Mouse (Mus musculus): ENCODE measurements around the gene Baiap2l1. TPM values are rescaled to one million over a fixed set of nuclear protein-coding genes. Genes with fewer than 3 reads are reported as not detected.
"Not testable (repeated sequence)": the region's sequence is repeated elsewhere in the genome, so short reads cannot be mapped to it uniquely, and the experiment has no call there.

The Baiap2l1 gene
- polyA plus RNA-seq, 1 experiment from 2014 or later: 1.2 TPM

GRCm38 (mm10) chr5:144379431-144379830 is 21.5 kb upstream of the Baiap2l1 start:
- H3K9me3 ChIP-seq (ENCODE audit: control insufficient read depth, low read length): no peaks in the 10 kb centered on the region
- 86% methylated on average over 4 of the region's 4 CpGs for WGBS
- no peak overlapping the region for H3K4me2 ChIP-seq (ENCODE audit: low read depth, low read length)
- H3K36me3 ChIP-seq (ENCODE audit: control insufficient read depth, insufficient read depth, low read length): no peaks in the 10 kb centered on the region
- no peaks in the 10 kb centered on the region for H3K4me1 ChIP-seq (ENCODE audit: control insufficient read depth, insufficient read depth, low read length)
- H3K27ac ChIP-seq (ENCODE audit: low read depth, low read length): no peak overlapping the region
- ATAC-seq (ENCODE audit: low read depth): no peak
- H3K4me3 ChIP-seq (ENCODE audit: low read depth, low read length): no peak overlapping the region
- no peak overlapping the region for H3K9ac ChIP-seq (replicated peaks; ENCODE audit: low read depth, low read length)
- no peaks in the 10 kb centered on the region for H3K27me3 ChIP-seq (ENCODE audit: control insufficient read depth, insufficient read depth, low read length)

- Histone ChIP-seq H3K27ac (ENCODE audit: low read depth, low read length) (no peak overlapping the region), H3K9ac (replicated peaks; ENCODE audit: low read depth, low read length) (no peak overlapping the region), H3K36me3 (ENCODE audit: control insufficient read depth, insufficient read depth, low read length) (no peaks in the 10 kb centered on the region), H3K9me3 (ENCODE audit: control insufficient read depth, low read length) (no peaks in the 10 kb centered on the region), H3K4me1 (ENCODE audit: control insufficient read depth, insufficient read depth, low read length) (no peaks in the 10 kb centered on the region), H3K27me3 (ENCODE audit: control insufficient read depth, insufficient read depth, low read length) (no peaks in the 10 kb centered on the region), H3K4me3 (ENCODE audit: low read depth, low read length) (no peak overlapping the region), H3K4me2 (ENCODE audit: low read depth, low read length) (no peak overlapping the region)
- ATAC-seq (ENCODE audit: low read depth): no peak
- WGBS: 87% methylated on average over 2 of the region's 2 CpGs
Measured at GRCm38 (mm10) chr5:144372885-144373284, 15.0 kb upstream of the Baiap2l1 start.

GRCm38 (mm10) chr5:144372177-144372576 is 14.3 kb upstream of the Baiap2l1 start:
- 76% methylated on average over 2 of the region's 2 CpGs for WGBS
- Histone ChIP-seq H3K4me3 (ENCODE audit: low read depth, low read length) (no peak overlapping the region), H3K36me3 (ENCODE audit: control insufficient read depth, insufficient read depth, low read length) (no peaks in the 10 kb centered on the region), H3K9ac (replicated peaks; ENCODE audit: low read depth, low read length) (no peak overlapping the region), H3K4me1 (ENCODE audit: control insufficient read depth, insufficient read depth, low read length) (no peaks in the 10 kb centered on the region), H3K27ac (ENCODE audit: low read depth, low read length) (no peak overlapping the region), H3K9me3 (ENCODE audit: control insufficient read depth, low read length) (no peaks in the 10 kb centered on the region), H3K4me2 (ENCODE audit: low read depth, low read length) (no peak overlapping the region), H3K27me3 (ENCODE audit: control insufficient read depth, insufficient read depth, low read length) (no peaks in the 10 kb centered on the region)
- ATAC-seq (ENCODE audit: low read depth): no peak

- Histone ChIP-seq H3K9me3 (ENCODE audit: control insufficient read depth, low read length) (no peaks in the 10 kb centered on the region), H3K27me3 (ENCODE audit: control insufficient read depth, insufficient read depth, low read length) (no peaks in the 10 kb centered on the region), H3K4me1 (ENCODE audit: control insufficient read depth, insufficient read depth, low read length) (no peaks in the 10 kb centered on the region), H3K4me3 (ENCODE audit: low read depth, low read length) (no peak overlapping the region), H3K36me3 (ENCODE audit: control insufficient read depth, insufficient read depth, low read length) (no peaks in the 10 kb centered on the region), H3K9ac (replicated peaks; ENCODE audit: low read depth, low read length) (no peak overlapping the region), H3K27ac (ENCODE audit: low read depth, low read length) (no peak overlapping the region), H3K4me2 (ENCODE audit: low read depth, low read length) (no peak overlapping the region)
- 4% methylated on average over 6 of the region's 6 CpGs for WGBS
- ATAC-seq (ENCODE audit: low read depth): no peak
Measured at GRCm38 (mm10) chr5:144370986-144371385, 13.1 kb upstream of the Baiap2l1 start.

- 86% methylated on average over 9 of the region's 9 CpGs for WGBS
- H3K4me1 ChIP-seq (ENCODE audit: control insufficient read depth, insufficient read depth, low read length): no peaks in the 10 kb centered on the region
- no peak overlapping the region for H3K4me3 ChIP-seq (ENCODE audit: low read depth, low read length)
- no peaks in the 10 kb centered on the region for H3K9me3 ChIP-seq (ENCODE audit: control insufficient read depth, low read length)
- no peak overlapping the region for H3K27ac ChIP-seq (ENCODE audit: low read depth, low read length)
- H3K4me2 ChIP-seq (ENCODE audit: low read depth, low read length): no peak overlapping the region
- H3K9ac ChIP-seq (replicated peaks; ENCODE audit: low read depth, low read length): no peak overlapping the region
- no peak for ATAC-seq (ENCODE audit: low read depth)
- H3K27me3 ChIP-seq (ENCODE audit: control insufficient read depth, insufficient read depth, low read length): no peaks in the 10 kb centered on the region
- no peaks in the 10 kb centered on the region for H3K36me3 ChIP-seq (ENCODE audit: control insufficient read depth, insufficient read depth, low read length)
Measured at GRCm38 (mm10) chr5:144368661-144369205, 10.8 kb upstream of the Baiap2l1 start.

- not testable (repeated sequence) for H3K4me3 ChIP-seq (ENCODE audit: low read depth, low read length)
- WGBS: 86% methylated on average over 6 of the region's 6 CpGs
Measured at GRCm38 (mm10) chr5:144366551-144366950, 8.6 kb upstream of the Baiap2l1 start.

GRCm38 (mm10) chr5:144364680-144365357 is 6.9 kb upstream of the Baiap2l1 start:
- no peaks in the 10 kb centered on the region for H3K4me1 ChIP-seq (ENCODE audit: control insufficient read depth, insufficient read depth, low read length)
- 92% methylated on average over 11 of the region's 11 CpGs for whole genome bisulfite sequencing

More at GRCm38 (mm10) chr5:144366551-144366950, 8.6 kb upstream of the Baiap2l1 start:
- not testable (repeated sequence) for H3K9ac ChIP-seq (replicated peaks; ENCODE audit: low read depth, low read length); H3K9me3 ChIP-seq (ENCODE audit: control insufficient read depth, low read length); H3K27me3 ChIP-seq (ENCODE audit: control insufficient read depth, insufficient read depth, low read length); H3K36me3 ChIP-seq (ENCODE audit: control insufficient read depth, insufficient read depth, low read length); ATAC-seq (ENCODE audit: low read depth); H3K4me1 ChIP-seq (ENCODE audit: control insufficient read depth, insufficient read depth, low read length); H3K27ac ChIP-seq (ENCODE audit: low read depth, low read length); H3K4me2 ChIP-seq (ENCODE audit: low read depth, low read length)

GRCm38 (mm10) chr5:144360346-144360745 is 2.4 kb upstream of the Baiap2l1 start:
- H3K9ac ChIP-seq (replicated peaks; ENCODE audit: low read depth, low read length): no peak overlapping the region
- H3K4me2 ChIP-seq (ENCODE audit: low read depth, low read length): no peak overlapping the region
- no peaks in the 10 kb centered on the region for H3K9me3 ChIP-seq (ENCODE audit: control insufficient read depth, low read length)
- 40% methylated on average over 6 of the region's 6 CpGs for WGBS
- no peaks in the 10 kb centered on the region for H3K36me3 ChIP-seq (ENCODE audit: control insufficient read depth, insufficient read depth, low read length)
- no peak overlapping the region for H3K4me3 ChIP-seq (ENCODE audit: low read depth, low read length)
- ATAC-seq (ENCODE audit: low read depth): no peak
- peaks cover 8% of the 10 kb centered on the region; the same call in 1 of the 2 replicates for H3K4me1 ChIP-seq (ENCODE audit: control insufficient read depth, insufficient read depth, low read length)
- H3K27me3 ChIP-seq (ENCODE audit: control insufficient read depth, insufficient read depth, low read length): peaks cover 23% of the 10 kb centered on the region
- no peak overlapping the region for H3K27ac ChIP-seq (ENCODE audit: low read depth, low read length)

More at GRCm38 (mm10) chr5:144364680-144365357, 6.9 kb upstream of the Baiap2l1 start:
- Histone ChIP-seq H3K36me3 (ENCODE audit: control insufficient read depth, insufficient read depth, low read length) (no peaks in the 10 kb centered on the region), H3K9me3 (ENCODE audit: control insufficient read depth, low read length) (no peaks in the 10 kb centered on the region), H3K27ac (ENCODE audit: low read depth, low read length) (no peak overlapping the region), H3K4me2 (ENCODE audit: low read depth, low read length) (no peak overlapping the region), H3K9ac (replicated peaks; ENCODE audit: low read depth, low read length) (no peak overlapping the region), H3K4me3 (ENCODE audit: low read depth, low read length) (no peak overlapping the region), H3K27me3 (ENCODE audit: control insufficient read depth, insufficient read depth, low read length) (no peaks in the 10 kb centered on the region)
- ATAC-seq (ENCODE audit: low read depth): no peak

- Histone ChIP-seq H3K4me1 (ENCODE audit: control insufficient read depth, insufficient read depth, low read length) (peaks cover 8% of the 10 kb centered on the region; the same call in 1 of the 2 replicates), H3K4me2 (ENCODE audit: low read depth, low read length) (no peak overlapping the region), H3K36me3 (ENCODE audit: control insufficient read depth, insufficient read depth, low read length) (no peaks in the 10 kb centered on the region), H3K27ac (ENCODE audit: low read depth, low read length) (no peak overlapping the region), H3K4me3 (ENCODE audit: low read depth, low read length) (no peak overlapping the region), H3K9me3 (ENCODE audit: control insufficient read depth, low read length) (no peaks in the 10 kb centered on the region), H3K9ac (replicated peaks; ENCODE audit: low read depth, low read length) (no peak overlapping the region), H3K27me3 (ENCODE audit: control insufficient read depth, insufficient read depth, low read length) (peaks cover 23% of the 10 kb centered on the region)
- WGBS: 81% methylated on average over 6 of the region's 6 CpGs
- ATAC-seq (ENCODE audit: low read depth): no peak
Measured at GRCm38 (mm10) chr5:144359886-144360285, 2.0 kb upstream of the Baiap2l1 start.

Measured in neural tube, embryonic 14.5 days (tissue).